Comparison of ENCODE assay signal across 8 mouse cellular contexts in genomic region chr10:67547850-67548260, GRCm38 (mm10). TPM values are rescaled to one million over a fixed set of nuclear protein-coding genes. Genes with fewer than 3 reads are reported as not detected.
DNase-seq lines count a peak whose midpoint lies in the region; ATAC-seq and TF ChIP-seq lines count a peak whose summit lies in the region.

No protein-coding gene starts in this region.

- H3K36me3 ChIP-seq in hindbrain, embryonic 14.5 days (replicated peaks; ENCODE audit: control insufficient read depth, insufficient read depth), result 0 out of 2 replicates have a peak, but pooled peaks cover 6% of the 10 kb centered on the region
- no peaks in the 10 kb centered on the region for H3K36me3 ChIP-seq in liver, embryonic 14.5 days (replicated peaks; ENCODE audit: control insufficient read depth, insufficient read depth, low read depth)

- peaks cover 26% of the 10 kb centered on the region for H3K4me1 ChIP-seq in hindbrain, embryonic 14.5 days (replicated peaks; ENCODE audit: control insufficient read depth, insufficient read depth, low read length)
- H3K4me1 ChIP-seq in liver, embryonic 14.5 days (replicated peaks; ENCODE audit: control insufficient read depth in 2 of 2, insufficient read depth in 2 of 2, low read length in 1 of 2), result peaks cover 6 to 10% of the 10 kb centered on the region in 2 experiments

- H3K27ac ChIP-seq in hindbrain, embryonic 14.5 days, result peak overlapping the region; percentile 97
- no peak overlapping the region for H3K27ac ChIP-seq in liver, embryonic 14.5 days

- peak overlapping the region; percentile 87 for H3K4me3 ChIP-seq in hindbrain, embryonic 14.5 days (replicated peaks; ENCODE audit: low read length)
- H3K4me3 ChIP-seq in liver, embryonic 14.5 days (ENCODE audit: insufficient read depth in 1 of 2, low read depth in 2 of 2, low read length in 2 of 2), result peak overlapping the region; percentile 74 to 94

- WGBS in hindbrain, embryonic 14.5 days, result 0% methylated on average over 20 of the region's 20 CpGs
- 2% methylated on average over 20 of the region's 20 CpGs for WGBS in liver, embryonic 14.5 days (ENCODE audit: insufficient replicate concordance)

- TF ChIP-seq CTCF in Patski (IDR thresholded peaks at IDR 0.05), result no peak
- no peak; the same call in 1 of the 2 replicates for TF ChIP-seq CTCF in liver, embryonic 14.5 days (IDR thresholded peaks at IDR 0.05; ENCODE audit: low read depth)

- no peaks in the 10 kb centered on the region for H3K9me3 ChIP-seq in hindbrain, embryonic 14.5 days (ENCODE audit: control insufficient read depth, low read length)
- H3K9me3 ChIP-seq in liver, embryonic 14.5 days (ENCODE audit: control insufficient read depth, low read length), result no peaks in the 10 kb centered on the region

- in situ Hi-C loops in Patski (cut with MboI; ENCODE audit: low pct_unique_long_range_greater_than_20kb), result loop anchor here (10.0 kb wide), 1 partner anchor 623 kb away; no protein-coding TSS in a partner anchor

- POLR2A ChIA-PET in Patski (lab: Charles Lee), result interaction anchor here (1.7 kb wide), 1 partner anchor 11 kb away, joined by 8 read pairs; no protein-coding TSS in a partner anchor

- no peak for TF ChIP-seq EP300 in liver, embryonic 14.5 days (IDR thresholded peaks at IDR 0.05; ENCODE audit: low read depth)

- DNase-seq in left cerebral cortex, postnatal 36 days (ENCODE audit: low spot score in 2 of 2), result peak; percentile 17
- no peak for DNase-seq in left cerebral cortex, postnatal 10 days (ENCODE audit: extremely low spot score in 1 of 2, low spot score in 2 of 2)
- DNase-seq in Patski (ENCODE audit: low read depth, low spot score), result no peak
- DNase-seq in hindbrain, embryonic 14.5 days (ENCODE audit: low spot score), result no peak
- DNase-seq in liver, embryonic 14.5 days (ENCODE audit: low read depth in 3 of 3, low spot score in 3 of 3), result no peak
- peak; percentile 31 for DNase-seq in retina, postnatal 1 day
- DNase-seq in layer of hippocampus, adult 8-10 months (ENCODE audit: low spot score in 2 of 2), result no peak

- H3K27me3 ChIP-seq in Patski, result no peaks in the 10 kb centered on the region
- H3K27me3 ChIP-seq in hindbrain, embryonic 14.5 days (ENCODE audit: control insufficient read depth, insufficient read depth, low read length), result peaks cover 3% of the 10 kb centered on the region; the same call in 1 of the 2 replicates
- no peaks in the 10 kb centered on the region for H3K27me3 ChIP-seq in liver, embryonic 14.5 days (ENCODE audit: control insufficient read depth, insufficient read depth, low read length)

- intact Hi-C loops in left cerebral cortex, postnatal 36 days (cut with DNase I), result loop anchor here (1.0 to 5.0 kb wide), 2 partner anchors 10 to 99 kb away; no protein-coding TSS in a partner anchor
- intact Hi-C loops in left cerebral cortex, postnatal 10 days (cut with DNase I), result loop anchor here (10.0 kb wide), 1 partner anchor 437 kb away; no protein-coding TSS in a partner anchor

- H3K4me2 ChIP-seq in hindbrain, embryonic 14.5 days (replicated peaks), result peak overlapping the region; percentile 98
- H3K4me2 ChIP-seq in liver, embryonic 14.5 days (ENCODE audit: low read depth), result peak overlapping the region; percentile 89

- peak; percentile 11 for ATAC-seq in Patski
- peak; percentile 37 for ATAC-seq in erythroblast, adult 5-6 weeks (replicated peaks; ENCODE audit: low FRiP score, poor library complexity, severe bottlenecking)
- no peak for ATAC-seq in hindbrain, embryonic 14.5 days (ENCODE audit: low FRiP score)
- ATAC-seq in liver, embryonic 14.5 days (ENCODE audit: insufficient read depth), result peak; percentile 12; the same call in 1 of the 2 replicates

- H3K9ac ChIP-seq in hindbrain, embryonic 14.5 days, result peak overlapping the region; percentile 85
- H3K9ac ChIP-seq in liver, embryonic 14.5 days (replicated peaks), result peak overlapping the region; percentile 88

- CTCF ChIA-PET in Patski (lab: Charles Lee), result no interaction called here

RNA-seq across cellular contexts. Expression of gene Ado, which starts 0.9 kb away (rescaled TPM):
- total RNA-seq in left cerebral cortex, postnatal 36 days (2021), result 10 to 100 TPM; 36.7 to 39.9 TPM
- 10 to 100 TPM; 41.0 to 44.4 TPM for total RNA-seq in left cerebral cortex, postnatal 10 days (2021)
- 17.5 TPM for polyA plus RNA-seq in Patski (2021)
- 2.5 and 2.7 TPM in 2 replicates for total RNA-seq in erythroblast, adult 5-6 weeks (2015; ENCODE audit: low replicate concordance)
- 4.7 and 5.2 TPM in 2 replicates for total RNA-seq in erythroblast, adult 5-6 weeks (2017; ENCODE audit: low replicate concordance)
- 99.1 and 104 TPM in 2 replicates for polyA plus RNA-seq in hindbrain, embryonic 14.5 days (2014; fragmentation: Nextera tagmentation; extraction: Ambion mirVana)
- polyA plus RNA-seq in liver, embryonic 14.5 days (2012; rRNA removed), result 2.9 and 3.0 TPM in 2 replicates
- polyA plus RNA-seq in liver, embryonic 14.5 days (2014; fragmentation: Nextera tagmentation; extraction: Ambion mirVana), result 13.2 and 13.3 TPM in 2 replicates
- 10 to 100 TPM; 33.3 to 34.5 (median 33.8) TPM for total RNA-seq in layer of hippocampus, adult 8-10 months (2022)

RNA-seq across cellular contexts. Expression of gene Egr2, which starts 12.6 kb away (rescaled TPM):
- total RNA-seq in left cerebral cortex, postnatal 36 days (2021), result 10 to 100 TPM in 1 of 2 experiments, 1 to 10 TPM in 1; 9.6 to 22.9 TPM
- total RNA-seq in left cerebral cortex, postnatal 10 days (2021), result 1 to 10 TPM; 3.1 to 4.4 TPM
- polyA plus RNA-seq in Patski (2021), result 2.4 TPM
- not detected in 2 replicates for total RNA-seq in erythroblast, adult 5-6 weeks (2015; ENCODE audit: low replicate concordance)
- total RNA-seq in erythroblast, adult 5-6 weeks (2017; ENCODE audit: low replicate concordance), result 2.1 TPM in 1 of 2 replicates, not detected in the other
- 1.2 and 1.8 TPM in 2 replicates for polyA plus RNA-seq in hindbrain, embryonic 14.5 days (2014; fragmentation: Nextera tagmentation; extraction: Ambion mirVana)
- 0.01 TPM in 2 replicates for polyA plus RNA-seq in liver, embryonic 14.5 days (2012; rRNA removed)
- polyA plus RNA-seq in liver, embryonic 14.5 days (2014; fragmentation: Nextera tagmentation; extraction: Ambion mirVana), result 0.10 TPM in 1 of 2 replicates, not detected in the other
- total RNA-seq in layer of hippocampus, adult 8-10 months (2022), result 1 to 10 TPM; 2.4 to 6.3 (median 4.3) TPM

Comparison
In these comparisons a context has a peak if more than half of its experiments do, and no peak if none do; other contexts are left out.
1. DNase-seq: peak in left cerebral cortex, postnatal 36 days (2 of 2) and retina, postnatal 1 day (single experiment); none in left cerebral cortex, postnatal 10 days (0 of 2), Patski (single experiment), hindbrain, embryonic 14.5 days (single experiment), liver, embryonic 14.5 days (0 of 3) and layer of hippocampus, adult 8-10 months (0 of 2).
2. RNA of gene Ado, which starts 0.9 kb away (total RNA-seq): 41.0 to 44.4 TPM in left cerebral cortex, postnatal 10 days, 36.7 to 39.9 TPM in left cerebral cortex, postnatal 36 days and 33.3 to 34.5 TPM in layer of hippocampus, adult 8-10 months; 2.5 to 5.2 TPM in erythroblast, adult 5-6 weeks; every median in the first group is over 4 times any median in the second.